Mouse (Mus musculus) ES-E14 (cell line): Measurements from ENCODE around the gene Slc45a1. TPM values are rescaled to one million over a fixed set of nuclear protein-coding genes. Genes with fewer than 3 reads are reported as not detected.

ENCODE experiments used
- DNase-seq: peaks from one replicate; pipeline ENCODE4 v3.0.0-alpha.2; 2013; ENCODE audit warnings: low read depth, low spot score
- H3K27ac ChIP-seq: 2 replicates; pipeline ENCODE4 v1.5.1; 2012; ENCODE audit warnings: low read depth, mild to moderate bottlenecking, low read length, moderate library complexity, mixed read lengths; ENCODE audit not compliant: poor library complexity, insufficient read depth, severe bottlenecking
- H3K36me3 ChIP-seq: 2 replicates; pipeline ENCODE4 v1.6.1; 2012; ENCODE audit warnings: mild to moderate bottlenecking, low read length, moderate library complexity, mixed read lengths; ENCODE audit not compliant: control insufficient read depth, poor library complexity, insufficient read depth, severe bottlenecking
- H3K4me1 ChIP-seq, 2 experiments: fragments of 150-350 bp in 1 of 2; sonication (generic) in 1 of 2; 2 replicates each; pipeline ENCODE4 v1.6.1; 2012; ENCODE audit warnings: low read length in 2 of 2, mild to moderate bottlenecking in 1 of 2, mixed read lengths in 1 of 2; ENCODE audit not compliant: control insufficient read depth in 2 of 2, insufficient read depth in 2 of 2, poor library complexity in 1 of 2
- H3K4me3 ChIP-seq, 2 experiments: fragments of 150-350 bp in 1 of 2; sonication (generic) in 1 of 2; 2 replicates each; pipeline ENCODE4 v1.5.1; 2012; ENCODE audit warnings: low read length in 2 of 2, low read depth in 1 of 2, mild to moderate bottlenecking in 1 of 2, mixed read lengths in 1 of 2; ENCODE audit not compliant: insufficient read depth in 1 of 2, poor library complexity in 1 of 2, severe bottlenecking in 1 of 2
- H3K9ac ChIP-seq: 2 replicates; pipeline ENCODE4 v1.6.1; 2012; ENCODE audit warnings: low read depth, mild to moderate bottlenecking, low read length, mixed read lengths; ENCODE audit not compliant: poor library complexity, insufficient read depth, severe bottlenecking
- H3K9me3 ChIP-seq: fragments of 150-350 bp; sonication (generic); 2 replicates; pipeline ENCODE4 v1.6.1; 2012; ENCODE audit warnings: low read depth, mild to moderate bottlenecking, low read length; ENCODE audit not compliant: control insufficient read depth, insufficient read depth
- CHD2 ChIP-seq: IDR thresholded peaks from 2 replicates; pipeline ENCODE4 v1.6.1; 2014; ENCODE audit warnings: mild to moderate bottlenecking, low read depth, low read length, inconsistent platforms
- HCFC1 ChIP-seq: IDR thresholded peaks from 2 replicates; pipeline ENCODE4 v1.6.1; 2012; ENCODE audit warnings: low read length, inconsistent platforms, borderline replicate concordance; ENCODE audit not compliant: insufficient read depth
- MAFK ChIP-seq: IDR thresholded peaks from 2 replicates; pipeline ENCODE4 v1.6.1; 2014; ENCODE audit warnings: mild to moderate bottlenecking, low read depth, low read length, inconsistent platforms; ENCODE audit not compliant: insufficient read depth
- ZC3H11A ChIP-seq: IDR thresholded peaks from 2 replicates; pipeline ENCODE4 v1.6.1; 2012; ENCODE audit warnings: low read depth, mild to moderate bottlenecking, inconsistent platforms, low read length, borderline replicate concordance
- ZNF384 ChIP-seq: IDR thresholded peaks from 2 replicates; pipeline ENCODE4 v1.6.1; 2012; ENCODE audit warnings: low read depth, low read length, inconsistent platforms
- in situ Hi-C, 2 experiments: fragments of 600-800 bp; cut with MboI; formaldehyde crosslinking; loops; one replicate each; pipeline ENCODE4 v1.15.1; 2025; ENCODE audit warnings: low sequenced_read_pairs in 2 of 2, inconsistent platforms in 1 of 2; ENCODE audit not compliant: unreplicated experiment in 2 of 2
- total RNA-seq: library from RNA; depleted of rRNA; stranded (reverse); fragments of 300-350 nt; gene quantifications from 2 replicates; pipeline ENCODE4 v1.2.3, GENCODE M21; 2012

The Slc45a1 gene
- total RNA-seq, 1 experiment: 0.98 TPM

- peaks cover 0 to 6% of the 10 kb centered on the region in 2 experiments; a peak in 1 of 4 replicates for H3K4me1 ChIP-seq
- no peak for TF ChIP-seq ZNF384
- TF ChIP-seq MAFK: no peak
- TF ChIP-seq ZC3H11A: no peak
- no peak for TF ChIP-seq HCFC1
- TF ChIP-seq CHD2: no peak
These were observed 38.3 kb downstream of the Slc45a1 start for GRCm38 (mm10) chr4:150613715-150614114.

DNA sequence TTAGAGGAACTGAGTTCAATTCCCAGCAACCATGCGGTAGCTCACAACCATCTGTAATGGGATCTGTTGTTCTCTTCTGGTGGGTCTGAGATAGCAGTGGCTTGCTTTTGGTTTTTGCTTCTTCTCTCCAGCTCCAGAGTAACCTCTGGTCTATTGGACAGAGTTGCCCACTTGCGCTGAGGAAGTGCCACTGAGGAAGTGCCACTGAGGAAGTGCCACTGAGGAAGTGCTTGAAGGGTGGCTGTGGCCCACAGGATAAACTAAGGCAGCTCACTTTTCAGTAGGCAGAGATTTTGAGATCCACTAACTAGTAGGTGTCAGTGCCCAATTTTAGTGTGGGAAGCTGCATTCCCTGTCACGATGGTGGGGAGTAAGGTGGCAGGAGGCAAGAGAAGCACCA, 43.3 kb downstream of the Slc45a1 start:
- in situ Hi-C loops: no loop called here
- Histone ChIP-seq H3K4me1 (peaks cover 0 to 1% of the 10 kb centered on the region in 2 experiments; a peak in 1 of 4 replicates), H3K36me3 (peaks cover 23% of the 10 kb centered on the region; the same call in 1 of the 2 replicates), H3K4me3 (no peak overlapping the region), H3K9ac (no peak overlapping the region), H3K9me3 (no peaks in the 10 kb centered on the region), H3K27ac (no peak overlapping the region)
- no peak for TF ChIP-seq ZC3H11A
- DNase-seq: no peak

More at GRCm38 (mm10) chr4:150613715-150614114, 38.3 kb downstream of the Slc45a1 start:
- Histone ChIP-seq H3K36me3 (peaks cover 67% of the 10 kb centered on the region), H3K4me3 (no peak overlapping the region), H3K9ac (no peak overlapping the region), H3K27ac (no peak overlapping the region), H3K9me3 (no peaks in the 10 kb centered on the region)
- in situ Hi-C loops: no loop called here
- DNase-seq: no peak

- Histone ChIP-seq H3K9ac (no peak overlapping the region), H3K27ac (no peak overlapping the region), H3K9me3 (no peaks in the 10 kb centered on the region), H3K36me3 (peaks cover 6% of the 10 kb centered on the region; the same call in 1 of the 2 replicates), H3K4me1 (peaks cover 0 to 1% of the 10 kb centered on the region in 2 experiments; a peak in 1 of 4 replicates), H3K4me3 (no peak overlapping the region)
- in situ Hi-C loops: no loop called here
- DNase-seq: no peak
- TF ChIP-seq ZNF384: no peak
- no peak for TF ChIP-seq CHD2
- no peak for TF ChIP-seq HCFC1
- no peak for TF ChIP-seq ZC3H11A
These were observed 45.4 kb downstream of the Slc45a1 start for GRCm38 (mm10) chr4:150606449-150607161.

GRCm38 (mm10) chr4:150605804-150606203, 46.2 kb downstream of the Slc45a1 start:
- H3K4me3 ChIP-seq: no peak overlapping the region
- in situ Hi-C loops: no loop called here

More at GRCm38 (mm10) chr4:150605804-150606203, 46.2 kb downstream of the Slc45a1 start:
- Histone ChIP-seq H3K9me3 (no peaks in the 10 kb centered on the region), H3K36me3 (peaks cover 2% of the 10 kb centered on the region; the same call in 1 of the 2 replicates), H3K9ac (no peak overlapping the region), H3K4me1 (peaks cover 0 to under 1% of the 10 kb centered on the region in 2 experiments; a peak in 1 of 4 replicates), H3K27ac (no peak overlapping the region)
- TF ChIP-seq CHD2 (no peak), MAFK (no peak), ZC3H11A (no peak), HCFC1 (no peak), ZNF384 (no peak)
- no peak for DNase-seq
